Mouse (Mus musculus) small intestine, adult 2 months (tissue): ENCODE measurements around the gene Bahcc1.

Experiments used
- CTCF ChIP-seq: fragments of 200-500 bp; IDR thresholded peaks from 2 replicates; pipeline ENCODE4 v1.5.1; 2012; ENCODE audit warnings: low read depth, mild to moderate bottlenecking, control low read depth, inconsistent platforms, low read length, moderate library complexity, mixed read lengths; ENCODE audit not compliant: insufficient replicate concordance, insufficient read length; ENCODE audit errors: extremely low read depth
- POLR2A ChIP-seq: fragments of 200-500 bp; IDR thresholded peaks from 2 replicates; pipeline ENCODE4 v1.6.1; 2012; ENCODE audit warnings: low read depth, mild to moderate bottlenecking, control low read depth, inconsistent platforms, low read length, moderate library complexity

GRCm38 (mm10) chr11:120228911-120229437 is 3.8 kb upstream of the Bahcc1 start:
- TF ChIP-seq POLR2A (no peak), CTCF (no peak)
